Mouse (Mus musculus) neural tube, embryonic 10.5 days (tissue): Measurements from ENCODE around the gene Ccdc188.
"Not testable (repeated sequence)": the region's sequence is repeated elsewhere in the genome, so short reads cannot be mapped to it uniquely, and the experiment has no call there.

Experiments
- DNase-seq: peaks from one replicate; pipeline ENCODE4 v3.0.0-alpha.2; 2017; ENCODE audit warnings: low spot score; ENCODE audit errors: extremely low spot score

Ccdc188 gene

GRCm38 (mm10) chr16:18217579-18217978 lies at the start of gene Ccdc188:
Gene Ccdc188, plus strand, starts transcription at chr16:18217879.
- DNase-seq, result no peak

GRCm38 (mm10) chr16:18169156-18169555 lies 48.5 kb upstream of the Ccdc188 start:
- no peak for DNase-seq

- no peak for DNase-seq
These were observed 47.9 kb upstream of the Ccdc188 start for GRCm38 (mm10) chr16:18169776-18170175.

- peak; percentile 86 for DNase-seq
These were observed 45.3 kb upstream of the Ccdc188 start for GRCm38 (mm10) chr16:18172266-18172855.

- no peak for DNase-seq
These were observed 44.4 kb upstream of the Ccdc188 start for GRCm38 (mm10) chr16:18173231-18173630.

GRCm38 (mm10) chr16:18173788-18174187 lies 43.9 kb upstream of the Ccdc188 start:
- no peak for DNase-seq

- DNase-seq, result no peak
These were observed 41.7 kb upstream of the Ccdc188 start for GRCm38 (mm10) chr16:18175817-18176541.

GRCm38 (mm10) chr16:18176758-18177157 lies 40.9 kb upstream of the Ccdc188 start:
- no peak for DNase-seq

GRCm38 (mm10) chr16:18179591-18179990 lies 38.1 kb upstream of the Ccdc188 start:
- DNase-seq, result no peak

- no peak for DNase-seq
These were observed 36.3 kb upstream of the Ccdc188 start for GRCm38 (mm10) chr16:18181398-18181797.

- DNase-seq, result no peak
These were observed 34.9 kb upstream of the Ccdc188 start for GRCm38 (mm10) chr16:18182766-18183165.

GRCm38 (mm10) chr16:18185715-18186449 lies 31.8 kb upstream of the Ccdc188 start:
- no peak for DNase-seq

GRCm38 (mm10) chr16:18186798-18187197 lies 30.9 kb upstream of the Ccdc188 start:
- no peak for DNase-seq

GRCm38 (mm10) chr16:18187221-18187620 lies 30.5 kb upstream of the Ccdc188 start:
- no peak for DNase-seq

- no peak for DNase-seq
These were observed 26.7 kb upstream of the Ccdc188 start for GRCm38 (mm10) chr16:18191006-18191405.

- DNase-seq, result peak; percentile 39
These were observed 23.3 kb upstream of the Ccdc188 start for GRCm38 (mm10) chr16:18194208-18194985.

- no peak for DNase-seq
These were observed 22.6 kb upstream of the Ccdc188 start for GRCm38 (mm10) chr16:18195068-18195467.

- DNase-seq, result not testable (repeated sequence)
These were observed 22.1 kb upstream of the Ccdc188 start for GRCm38 (mm10) chr16:18195561-18195960.

- DNase-seq, result no peak
These were observed 19.8 kb upstream of the Ccdc188 start for GRCm38 (mm10) chr16:18197881-18198280.

- no peak for DNase-seq
These were observed 19.1 kb upstream of the Ccdc188 start for GRCm38 (mm10) chr16:18198365-18199098.

GRCm38 (mm10) chr16:18200062-18200461 lies 17.6 kb upstream of the Ccdc188 start:
- DNase-seq, result no peak
